Mouse (Mus musculus) bone marrow, adult 2 months (tissue): ENCODE measurements around the gene Vps39.

ENCODE experiments used
- CTCF ChIP-seq: fragments of 200-500 bp; IDR thresholded peaks from 2 replicates; pipeline ENCODE4 v1.5.1; 2011; ENCODE audit warnings: low read length, control low read depth; ENCODE audit not compliant: control insufficient read depth, insufficient read depth
- POLR2A ChIP-seq: fragments of 200-500 bp; IDR thresholded peaks from 2 replicates; pipeline ENCODE4 v1.6.1; 2011; ENCODE audit warnings: low read depth, mild to moderate bottlenecking, control low read depth, low read length, borderline replicate concordance; ENCODE audit not compliant: control insufficient read depth

GRCm38 (mm10) chr2:120296160-120296559 is 56.8 kb downstream of the Vps39 start:
- TF ChIP-seq CTCF (no peak), POLR2A (no peak)
